Mouse (Mus musculus) Muller cell, postnatal 12 days (primary cell): ENCODE measurements around the gene 4932438H23Rik.
"Not testable (repeated sequence)": the region's sequence is repeated elsewhere in the genome, so short reads cannot be mapped to it uniquely, and the experiment has no call there.

Source experiments
- DNase-seq: peaks from one replicate; pipeline ENCODE4 v3.0.0-alpha.2; 2015; ENCODE audit errors: inconsistent ontology term

4932438H23Rik gene

GRCm38 (mm10) chr16:91099444-91100065, 4.6 kb upstream of the 4932438H23Rik start:
- DNase-seq, result no peak

GRCm38 (mm10) chr16:91097858-91098257, 2.9 kb upstream of the 4932438H23Rik start:
- no peak for DNase-seq

- no peak for DNase-seq
Observed at GRCm38 (mm10) chr16:91096984-91097506, 2.1 kb upstream of the 4932438H23Rik start.

DNA sequence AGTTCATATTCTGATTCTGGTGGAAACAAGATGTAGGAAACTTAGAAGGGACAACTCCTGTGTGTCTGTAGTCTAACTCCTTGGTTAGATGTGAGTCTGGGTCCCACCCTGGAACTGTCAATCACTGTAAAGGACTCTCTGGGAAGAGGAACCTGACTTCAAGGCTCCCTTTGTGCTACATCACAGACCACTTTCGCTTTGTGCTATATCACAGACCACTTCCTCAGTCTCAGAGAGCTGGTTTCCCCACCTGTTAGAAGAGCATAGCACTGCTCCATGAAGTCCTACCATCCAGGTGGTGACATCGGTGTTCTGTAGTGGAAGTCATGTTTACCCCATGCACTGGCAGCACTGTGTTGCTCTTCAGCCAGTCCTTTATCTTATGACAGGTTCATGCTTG, 1.1 kb upstream of the 4932438H23Rik start:
- DNase-seq, result no peak

DNA sequence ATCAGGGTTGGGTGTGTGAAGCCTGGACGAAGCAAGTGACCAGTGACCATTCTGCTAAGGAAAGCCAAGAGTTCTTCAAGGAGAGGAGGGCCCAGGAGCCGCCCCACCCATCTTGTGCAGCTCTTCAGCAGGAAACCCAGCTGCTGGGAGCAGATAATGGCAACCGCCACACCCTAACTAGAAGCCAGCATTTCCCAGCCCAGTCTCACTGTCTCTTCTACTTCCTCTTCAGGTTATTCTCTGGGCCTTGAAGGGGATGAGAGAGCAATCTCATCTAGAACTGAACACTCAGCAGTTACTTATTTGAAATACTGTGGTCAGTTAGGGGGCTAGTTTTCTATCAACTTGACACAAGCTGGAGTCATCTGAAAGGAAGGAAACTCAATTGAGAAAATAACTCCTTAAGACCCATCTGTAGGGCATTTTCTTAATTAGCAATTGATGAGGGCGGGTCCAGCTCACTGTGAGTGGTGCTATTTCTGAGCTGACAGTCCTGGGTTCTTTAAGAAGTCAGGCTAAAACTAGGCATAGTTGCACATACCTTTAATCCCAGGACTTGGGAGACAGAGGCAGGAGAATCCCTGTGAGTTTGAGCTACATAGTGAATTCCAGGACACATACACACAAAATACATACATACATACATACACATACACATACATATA, 8.1 kb downstream of the 4932438H23Rik start:
- no peak for DNase-seq

- DNase-seq, result no peak
Observed at GRCm38 (mm10) chr16:91085239-91085825, 9.6 kb downstream of the 4932438H23Rik start.

GRCm38 (mm10) chr16:91084307-91085238, 10.3 kb downstream of the 4932438H23Rik start:
- no peak for DNase-seq

- DNase-seq, result no peak
Observed at GRCm38 (mm10) chr16:91083002-91083646, 11.8 kb downstream of the 4932438H23Rik start.

DNA sequence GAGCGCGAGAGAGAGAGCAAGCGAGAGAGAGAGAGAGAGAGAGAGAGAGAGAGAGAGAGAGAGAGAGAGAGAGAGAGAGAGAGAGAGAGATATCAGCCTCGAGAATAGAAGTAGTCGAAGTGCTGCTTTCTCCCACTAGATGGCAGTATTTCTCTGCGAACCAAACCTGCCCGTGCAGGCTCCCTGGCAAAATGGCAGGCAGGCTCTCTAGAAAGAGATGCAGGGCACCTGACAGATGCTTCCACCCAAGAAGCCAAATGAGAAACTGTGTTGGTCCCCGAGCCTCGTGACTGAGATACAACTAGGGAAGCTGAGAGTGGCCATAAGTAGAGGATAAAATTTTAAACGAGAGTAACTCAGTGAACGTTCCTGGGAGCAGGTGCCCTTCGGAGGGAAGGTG, 13.4 kb downstream of the 4932438H23Rik start:
- peak; percentile 44 for DNase-seq

DNA sequence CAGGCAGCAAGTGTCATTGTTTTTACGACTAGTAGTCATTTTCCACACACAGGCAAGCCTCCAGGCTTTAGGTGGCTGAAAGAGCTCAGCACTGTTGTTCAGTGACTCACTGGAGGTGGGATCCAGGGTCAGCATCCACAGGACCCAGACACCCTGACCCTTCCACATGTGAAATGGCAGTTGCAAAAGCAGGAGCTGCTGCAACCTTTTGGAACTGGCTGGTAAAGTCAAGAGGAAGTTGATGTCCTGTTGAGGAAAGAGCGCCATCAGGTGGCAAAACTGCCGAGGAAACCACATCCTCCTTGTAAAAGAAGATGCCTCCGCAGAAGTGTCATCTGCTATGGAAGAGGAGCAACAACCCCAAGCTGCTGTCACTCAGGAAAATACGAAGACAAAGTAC, 18.7 kb downstream of the 4932438H23Rik start:
- no peak for DNase-seq

DNA sequence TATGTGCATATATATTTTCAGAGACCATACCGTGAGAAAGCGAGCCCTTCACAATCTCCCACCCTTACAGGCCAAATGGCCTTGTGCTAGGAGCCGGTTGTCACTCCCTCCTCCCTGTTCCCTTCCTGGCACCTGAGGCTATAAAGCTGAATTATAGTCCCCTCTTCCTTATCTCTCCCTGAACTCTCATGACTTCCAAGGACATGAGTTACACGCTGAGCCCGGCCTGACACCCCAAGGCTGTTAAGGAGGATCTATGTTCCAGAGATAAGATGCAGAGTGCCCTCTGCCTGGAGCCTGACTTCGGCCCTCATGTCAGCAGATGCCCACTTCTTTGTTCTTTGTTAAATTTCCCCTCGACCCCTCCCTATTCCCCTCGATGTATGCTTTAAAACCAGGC, 19.5 kb downstream of the 4932438H23Rik start:
- not testable (repeated sequence) for DNase-seq

DNA sequence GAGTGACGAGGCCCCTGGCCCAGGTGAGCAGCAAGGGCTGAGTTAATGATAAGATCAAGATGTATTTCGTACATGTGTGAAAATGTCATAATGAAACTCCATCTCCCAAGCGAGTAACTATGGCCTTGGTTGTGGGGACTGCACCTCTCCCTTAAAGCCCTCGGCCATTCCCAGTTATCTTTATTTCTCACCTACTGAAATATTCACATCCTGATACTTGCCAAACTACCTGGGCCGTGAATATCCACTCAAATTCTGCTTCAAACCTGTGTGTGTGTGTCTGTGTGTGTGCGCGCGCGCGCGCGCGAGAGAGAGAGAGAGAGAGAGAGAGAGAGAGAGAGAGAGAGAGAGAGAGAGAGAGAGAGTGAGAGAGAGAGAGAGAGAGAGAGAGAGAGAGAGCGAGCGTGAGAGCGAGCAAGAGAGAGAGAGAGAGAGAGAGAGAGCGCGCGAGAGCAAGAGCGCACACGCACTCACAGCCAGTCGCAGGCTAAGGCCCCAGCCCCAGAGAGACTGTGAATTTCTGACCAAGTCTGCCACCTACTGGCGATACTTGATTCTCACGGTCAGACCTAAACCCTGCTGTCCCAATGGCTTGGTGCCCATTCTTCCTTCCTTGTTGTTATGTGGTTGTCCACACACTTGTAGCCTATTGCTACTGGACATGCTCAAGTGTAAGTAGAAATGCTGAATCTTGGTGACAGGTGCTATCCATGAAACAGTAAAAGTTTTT, 21.6 kb downstream of the 4932438H23Rik start:
- peak; percentile 80 for DNase-seq

GRCm38 (mm10) chr16:91072256-91072655, 22.7 kb downstream of the 4932438H23Rik start:
- DNase-seq, result no peak

GRCm38 (mm10) chr16:91068969-91069368, 26.0 kb downstream of the 4932438H23Rik start:
- DNase-seq, result peak; percentile 28

DNA sequence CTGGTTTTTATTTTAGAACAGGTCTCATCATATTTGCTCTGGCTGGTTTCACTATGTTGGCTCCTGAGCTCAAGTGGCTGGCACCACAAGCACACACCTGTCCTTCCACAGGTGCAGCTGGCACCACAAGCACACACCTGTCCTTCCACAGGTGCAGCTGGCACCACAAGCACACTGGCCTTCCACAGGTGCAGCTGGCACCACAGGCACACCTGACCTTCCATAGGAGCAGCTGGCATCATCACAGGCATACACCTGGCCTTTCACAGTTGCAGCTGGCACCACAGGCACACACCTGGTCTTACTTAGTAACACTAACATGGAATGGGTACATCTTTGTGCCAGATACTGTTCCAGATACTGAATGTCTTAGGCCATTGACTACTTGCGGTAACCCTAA, 27.8 kb downstream of the 4932438H23Rik start:
- no peak for DNase-seq

DNA sequence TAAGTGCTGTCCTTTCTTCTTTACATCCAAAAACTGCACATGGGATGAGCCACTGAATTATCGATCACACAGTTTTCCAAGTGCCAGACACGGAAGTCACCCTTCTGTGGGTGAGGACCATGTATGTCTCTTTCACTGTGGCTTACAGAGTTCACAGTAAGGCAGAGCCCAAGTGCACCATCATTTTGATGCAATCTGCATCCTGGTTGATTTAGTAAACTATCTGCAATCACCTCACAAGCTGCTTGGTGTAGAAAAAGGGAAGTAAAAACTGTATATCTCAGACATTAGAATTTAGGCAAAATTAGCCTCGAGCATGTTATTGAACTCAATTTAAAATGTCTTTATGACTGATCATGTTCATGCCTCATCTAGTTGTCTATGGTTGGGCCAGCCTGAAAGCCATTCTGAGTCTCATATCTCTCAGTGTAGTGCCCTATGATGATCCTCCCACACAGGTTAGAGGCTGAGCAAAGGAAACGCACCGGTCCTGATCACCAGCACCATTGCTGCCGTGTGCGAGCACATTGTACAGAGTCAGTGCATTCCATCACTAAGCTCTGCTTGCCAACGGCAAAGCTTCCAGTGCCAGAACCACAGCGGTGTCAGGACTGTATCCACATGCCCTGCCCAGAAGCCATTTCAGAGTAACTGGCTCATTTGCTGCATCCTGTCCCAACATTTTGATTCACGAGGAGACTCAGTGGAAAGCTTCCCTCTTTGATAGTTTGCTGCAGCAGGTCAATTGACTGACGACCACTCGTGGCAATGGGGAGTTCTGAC, 30.1 kb downstream of the 4932438H23Rik start:
- no peak for DNase-seq

- no peak for DNase-seq
Observed at GRCm38 (mm10) chr16:91063786-91064185, 31.1 kb downstream of the 4932438H23Rik start.

- DNase-seq, result no peak
Observed at GRCm38 (mm10) chr16:91061531-91062318, 33.2 kb downstream of the 4932438H23Rik start.

DNA sequence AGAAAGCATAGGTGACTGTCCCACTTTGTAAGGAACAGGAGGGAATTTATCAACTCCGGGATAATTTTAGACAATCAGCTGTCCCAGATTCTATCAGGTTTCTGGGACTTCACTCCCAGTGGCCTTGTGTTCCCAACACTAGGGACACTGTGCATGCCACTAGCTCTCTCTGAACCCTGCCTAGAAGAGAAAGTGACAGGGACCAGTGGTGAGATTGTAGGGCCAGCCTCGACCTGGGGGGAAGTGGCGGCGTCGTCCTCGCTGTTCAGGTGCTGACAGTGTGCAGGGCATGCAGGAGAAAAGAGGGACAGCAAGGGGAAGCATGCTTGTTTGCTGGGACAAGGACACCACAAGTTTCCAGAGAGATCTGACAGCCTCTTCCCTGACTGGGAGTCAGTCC, 37.2 kb downstream of the 4932438H23Rik start:
- DNase-seq, result no peak
